Mouse (Mus musculus): Measurements from ENCODE around the gene Slc8a1. TPM values are rescaled to one million over a fixed set of nuclear protein-coding genes. Genes with fewer than 3 reads are reported as not detected.

Gene Slc8a1
- polyA plus RNA-seq, 1 experiment, result 2.1 TPM

DNA sequence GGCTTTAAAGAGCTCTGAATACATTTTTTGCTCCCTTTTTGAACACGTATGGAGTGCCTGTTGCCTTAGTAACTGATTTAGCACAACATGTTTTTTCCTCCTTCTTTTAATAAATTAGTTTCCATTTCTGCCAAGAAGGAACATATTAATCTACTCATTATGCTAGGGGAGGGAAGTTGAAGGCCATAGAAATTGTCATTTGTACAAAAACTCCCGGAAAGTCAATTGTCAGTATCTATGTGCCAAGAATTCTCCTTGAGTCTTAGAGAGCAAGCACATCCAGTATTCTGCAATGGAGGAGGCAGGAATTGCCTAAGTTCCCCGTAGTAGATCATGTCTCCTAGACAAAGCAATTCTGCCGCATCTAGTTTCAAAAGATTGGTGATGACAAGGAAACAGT, 121.9 kb downstream of the Slc8a1 start:
- Histone ChIP-seq H3ac (ENCODE audit: control insufficient read depth, insufficient read length, low read depth) (no peak overlapping the region), H3K36me3 (ENCODE audit: control insufficient read depth, insufficient read depth) (no peaks in the 10 kb centered on the region), H3K27me3 (ENCODE audit: control insufficient read depth, insufficient read depth, insufficient read length) (no peaks in the 10 kb centered on the region), H3K4me3 (ENCODE audit: insufficient read depth, poor library complexity, severe bottlenecking) (no peak overlapping the region), H3K79me2 (ENCODE audit: control insufficient read depth, insufficient read depth) (no peaks in the 10 kb centered on the region), H3K79me3 (ENCODE audit: low read depth) (no peaks in the 10 kb centered on the region)
- TF ChIP-seq MYOD1 (IDR thresholded peaks at IDR 0.05; ENCODE audit: control insufficient read depth, insufficient read length, low read depth) (no peak), CEBPB (IDR thresholded peaks at IDR 0.05; ENCODE audit: low read depth) (no peak), FOSL1 (IDR thresholded peaks at IDR 0.05; ENCODE audit: insufficient read depth, low read length, poor library complexity, severe bottlenecking) (no peak), MYOG (IDR thresholded peaks at IDR 0.05; ENCODE audit: control insufficient read depth, extremely low read depth, insufficient read length) (no peak), MAX (IDR thresholded peaks at IDR 0.05) (no peak), USF1 (IDR thresholded peaks at IDR 0.05; ENCODE audit: low read depth) (no peak), CTCF (IDR thresholded peaks at IDR 0.05; ENCODE audit: control insufficient read depth, insufficient read depth, insufficient read length) (no peak)

DNA sequence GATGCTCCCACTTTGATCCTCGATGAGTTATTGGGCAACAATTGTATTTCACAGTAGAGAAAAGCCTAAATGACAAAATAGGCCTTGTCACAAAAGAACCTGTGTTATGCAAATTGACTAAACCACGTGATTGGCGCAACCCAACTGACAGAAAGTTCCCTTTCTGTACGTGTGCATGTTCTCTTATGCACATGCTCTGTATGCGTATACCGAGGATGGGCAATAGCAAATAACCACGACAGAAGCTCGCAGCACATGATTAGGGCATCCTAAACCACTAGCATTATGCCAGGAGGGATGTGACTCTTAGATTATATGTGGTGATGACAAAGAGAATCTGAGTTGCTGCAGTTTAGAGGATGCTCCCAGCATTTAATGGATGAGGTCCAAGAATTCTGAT, 122.8 kb downstream of the Slc8a1 start:
- H3ac ChIP-seq (ENCODE audit: control insufficient read depth, insufficient read length, low read depth), result no peak overlapping the region
- TF ChIP-seq USF1 (IDR thresholded peaks at IDR 0.05; ENCODE audit: low read depth), result no peak
- TF ChIP-seq MYOG (IDR thresholded peaks at IDR 0.05; ENCODE audit: control insufficient read depth, extremely low read depth, insufficient read length), result no peak
- TF ChIP-seq MYOD1 (IDR thresholded peaks at IDR 0.05; ENCODE audit: control insufficient read depth, insufficient read length, low read depth), result no peak
- no peak for TF ChIP-seq CEBPB (IDR thresholded peaks at IDR 0.05; ENCODE audit: low read depth)
- no peak for TF ChIP-seq CTCF (IDR thresholded peaks at IDR 0.05; ENCODE audit: control insufficient read depth, insufficient read depth, insufficient read length)
- no peak for TF ChIP-seq FOSL1 (IDR thresholded peaks at IDR 0.05; ENCODE audit: insufficient read depth, low read length, poor library complexity, severe bottlenecking)
- TF ChIP-seq MAX (IDR thresholded peaks at IDR 0.05), result no peak
- H3K27me3 ChIP-seq (ENCODE audit: control insufficient read depth, insufficient read depth, insufficient read length), result no peaks in the 10 kb centered on the region
- no peaks in the 10 kb centered on the region for H3K36me3 ChIP-seq (ENCODE audit: control insufficient read depth, insufficient read depth)
- no peaks in the 10 kb centered on the region for H3K79me2 ChIP-seq (ENCODE audit: control insufficient read depth, insufficient read depth)
- H3K79me3 ChIP-seq (ENCODE audit: low read depth), result no peaks in the 10 kb centered on the region
- H3K4me3 ChIP-seq (ENCODE audit: insufficient read depth, poor library complexity, severe bottlenecking), result no peak overlapping the region

DNA sequence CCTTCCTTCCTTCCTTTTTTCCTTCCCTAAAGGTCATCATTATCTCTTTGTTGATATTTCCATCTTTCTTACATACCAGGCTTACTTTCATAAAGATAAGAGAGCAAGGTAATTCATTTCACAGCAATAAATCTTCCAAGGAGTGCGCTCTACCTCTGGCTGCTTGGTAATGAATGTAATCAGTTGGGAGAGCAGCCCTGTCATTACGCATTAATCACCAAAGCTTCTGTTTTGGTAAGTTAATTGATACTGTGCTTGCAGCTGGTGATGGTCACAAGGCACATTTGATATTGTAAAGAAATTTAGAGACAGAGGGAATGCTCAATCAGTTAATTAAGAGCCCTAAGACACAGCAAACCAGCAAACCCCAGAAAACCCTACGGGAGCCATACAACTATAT, 130.7 kb downstream of the Slc8a1 start:
- no peaks in the 10 kb centered on the region for H3K27me3 ChIP-seq (ENCODE audit: control insufficient read depth, insufficient read depth, insufficient read length)
- H3ac ChIP-seq (ENCODE audit: control insufficient read depth, insufficient read length, low read depth), result no peak overlapping the region
- H3K79me2 ChIP-seq (ENCODE audit: control insufficient read depth, insufficient read depth), result no peaks in the 10 kb centered on the region
- no peaks in the 10 kb centered on the region for H3K79me3 ChIP-seq (ENCODE audit: low read depth)
- TF ChIP-seq MYOG (IDR thresholded peaks at IDR 0.05; ENCODE audit: control insufficient read depth, extremely low read depth, insufficient read length) (no peak), USF1 (IDR thresholded peaks at IDR 0.05; ENCODE audit: low read depth) (no peak), MAX (IDR thresholded peaks at IDR 0.05) (no peak)
- no peak overlapping the region for H3K4me3 ChIP-seq (ENCODE audit: insufficient read depth, poor library complexity, severe bottlenecking)
- no peaks in the 10 kb centered on the region for H3K36me3 ChIP-seq (ENCODE audit: control insufficient read depth, insufficient read depth)

DNA sequence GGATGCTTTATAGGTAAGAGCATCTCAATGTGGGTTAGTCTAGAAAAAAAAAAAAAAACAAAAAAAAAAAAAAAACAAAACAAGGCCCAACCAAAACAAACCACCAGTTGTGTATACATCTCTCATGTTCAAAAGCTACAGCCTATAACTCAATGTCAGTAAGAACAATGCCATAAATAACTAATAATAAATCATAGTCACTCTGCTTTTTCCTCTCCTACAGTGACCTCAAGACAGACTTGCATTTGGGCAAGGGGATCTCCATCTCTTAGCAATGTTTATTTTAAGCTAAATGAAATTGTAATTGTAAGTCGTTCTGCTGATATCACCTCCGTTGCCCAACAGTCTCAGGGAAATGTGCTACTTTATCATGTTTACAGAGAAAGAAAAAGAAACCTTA, 132.1 kb downstream of the Slc8a1 start:
- Histone ChIP-seq H3ac (ENCODE audit: control insufficient read depth, insufficient read length, low read depth) (no peak overlapping the region), H3K79me3 (ENCODE audit: low read depth) (no peaks in the 10 kb centered on the region), H3K27me3 (ENCODE audit: control insufficient read depth, insufficient read depth, insufficient read length) (no peaks in the 10 kb centered on the region), H3K4me3 (ENCODE audit: insufficient read depth, poor library complexity, severe bottlenecking) (no peak overlapping the region), H3K36me3 (ENCODE audit: control insufficient read depth, insufficient read depth) (no peaks in the 10 kb centered on the region), H3K79me2 (ENCODE audit: control insufficient read depth, insufficient read depth) (no peaks in the 10 kb centered on the region)
- TF ChIP-seq CEBPB (IDR thresholded peaks at IDR 0.05; ENCODE audit: low read depth) (no peak), MAX (IDR thresholded peaks at IDR 0.05) (no peak), MYOD1 (IDR thresholded peaks at IDR 0.05; ENCODE audit: control insufficient read depth, insufficient read length, low read depth) (no peak), USF1 (IDR thresholded peaks at IDR 0.05; ENCODE audit: low read depth) (no peak), FOSL1 (IDR thresholded peaks at IDR 0.05; ENCODE audit: insufficient read depth, low read length, poor library complexity, severe bottlenecking) (no peak), CTCF (IDR thresholded peaks at IDR 0.05; ENCODE audit: control insufficient read depth, insufficient read depth, insufficient read length) (no peak), MYOG (IDR thresholded peaks at IDR 0.05; ENCODE audit: control insufficient read depth, extremely low read depth, insufficient read length) (no peak)

DNA sequence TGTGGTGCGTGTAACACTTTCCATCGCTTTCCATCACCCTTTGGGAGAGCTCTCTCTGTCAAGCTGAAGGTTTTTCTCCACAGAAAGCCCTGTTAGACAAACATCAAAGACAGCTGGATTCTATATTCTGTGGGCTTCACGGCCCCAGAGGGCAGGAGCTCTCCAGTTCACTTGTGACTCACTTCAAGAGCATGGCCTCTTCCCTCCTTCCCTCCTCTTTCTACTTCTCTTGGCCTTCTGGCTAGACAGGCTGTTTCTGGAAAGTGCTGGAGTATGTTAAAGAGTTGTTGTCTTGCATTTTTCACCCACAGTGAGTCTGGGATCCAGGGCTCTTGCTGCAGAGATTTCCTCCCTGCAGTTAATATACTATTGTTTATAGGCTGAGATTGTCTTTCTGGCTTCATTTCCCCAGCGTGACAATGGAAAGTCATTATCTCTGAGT, 132.9 kb downstream of the Slc8a1 start:
- TF ChIP-seq USF1 (IDR thresholded peaks at IDR 0.05; ENCODE audit: low read depth) (no peak), MYOD1 (IDR thresholded peaks at IDR 0.05; ENCODE audit: control insufficient read depth, insufficient read length, low read depth) (no peak), CEBPB (IDR thresholded peaks at IDR 0.05; ENCODE audit: low read depth) (no peak), CTCF (IDR thresholded peaks at IDR 0.05; ENCODE audit: control insufficient read depth, insufficient read depth, insufficient read length) (no peak), MYOG (IDR thresholded peaks at IDR 0.05; ENCODE audit: control insufficient read depth, extremely low read depth, insufficient read length) (no peak), FOSL1 (IDR thresholded peaks at IDR 0.05; ENCODE audit: insufficient read depth, low read length, poor library complexity, severe bottlenecking) (no peak), MAX (IDR thresholded peaks at IDR 0.05) (no peak)
- Histone ChIP-seq H3K36me3 (ENCODE audit: control insufficient read depth, insufficient read depth) (no peaks in the 10 kb centered on the region), H3K4me3 (ENCODE audit: insufficient read depth, poor library complexity, severe bottlenecking) (no peak overlapping the region), H3K79me3 (ENCODE audit: low read depth) (no peaks in the 10 kb centered on the region), H3K79me2 (ENCODE audit: control insufficient read depth, insufficient read depth) (no peaks in the 10 kb centered on the region), H3K27me3 (ENCODE audit: control insufficient read depth, insufficient read depth, insufficient read length) (no peaks in the 10 kb centered on the region), H3ac (ENCODE audit: control insufficient read depth, insufficient read length, low read depth) (no peak overlapping the region)

DNA sequence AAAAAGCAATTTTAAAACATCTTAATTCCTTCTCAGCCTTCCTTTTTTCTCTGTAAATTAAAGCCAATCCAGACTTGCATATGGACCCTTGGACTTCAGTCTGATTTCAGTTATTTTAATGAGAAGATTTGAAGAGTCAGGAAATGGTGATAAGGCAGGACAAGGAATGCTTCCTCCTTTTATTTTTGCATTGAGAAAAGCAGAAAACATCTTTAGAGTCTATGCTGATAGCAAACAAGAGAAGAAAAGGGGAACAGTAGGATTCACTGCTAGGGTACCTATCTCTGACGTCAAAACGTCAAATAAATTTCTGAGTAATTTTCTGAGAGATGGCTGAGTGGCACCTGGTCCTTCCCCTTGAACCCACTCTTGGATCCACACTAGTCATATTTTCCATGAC, 139.1 kb downstream of the Slc8a1 start:
- no peaks in the 10 kb centered on the region for H3K27me3 ChIP-seq (ENCODE audit: control insufficient read depth, insufficient read depth, insufficient read length)
- H3ac ChIP-seq (ENCODE audit: control insufficient read depth, insufficient read length, low read depth), result no peak overlapping the region
- H3K79me2 ChIP-seq (ENCODE audit: control insufficient read depth, insufficient read depth), result no peaks in the 10 kb centered on the region
- no peak overlapping the region for H3K4me3 ChIP-seq (ENCODE audit: insufficient read depth, poor library complexity, severe bottlenecking)
- H3K36me3 ChIP-seq (ENCODE audit: control insufficient read depth, insufficient read depth), result no peaks in the 10 kb centered on the region
- TF ChIP-seq CTCF (IDR thresholded peaks at IDR 0.05; ENCODE audit: control insufficient read depth, insufficient read depth, insufficient read length) (no peak), MAX (IDR thresholded peaks at IDR 0.05) (no peak), FOSL1 (IDR thresholded peaks at IDR 0.05; ENCODE audit: insufficient read depth, low read length, poor library complexity, severe bottlenecking) (no peak)
- H3K79me3 ChIP-seq (ENCODE audit: low read depth), result no peaks in the 10 kb centered on the region

Data from C2C12 (cell line).